Mouse (Mus musculus): ENCODE results near the gene Capn5.

The Capn5 gene

GRCm38 (mm10) chr7:98176322-98177070, 1.6 kb downstream of the Capn5 start:
- no peak for DNase-seq (ENCODE audit: low spot score)

GRCm38 (mm10) chr7:98174883-98175755, 3.0 kb downstream of the Capn5 start:
- DNase-seq (ENCODE audit: low spot score), result no peak

- DNase-seq (ENCODE audit: low spot score), result no peak
Measured at GRCm38 (mm10) chr7:98173408-98173807, 4.7 kb downstream of the Capn5 start.

GRCm38 (mm10) chr7:98172661-98173060, 5.4 kb downstream of the Capn5 start:
- no peak for DNase-seq (ENCODE audit: low spot score)

GRCm38 (mm10) chr7:98171141-98172073, 6.7 kb downstream of the Capn5 start:
- DNase-seq (ENCODE audit: low spot score), result peak; percentile 51

DNA sequence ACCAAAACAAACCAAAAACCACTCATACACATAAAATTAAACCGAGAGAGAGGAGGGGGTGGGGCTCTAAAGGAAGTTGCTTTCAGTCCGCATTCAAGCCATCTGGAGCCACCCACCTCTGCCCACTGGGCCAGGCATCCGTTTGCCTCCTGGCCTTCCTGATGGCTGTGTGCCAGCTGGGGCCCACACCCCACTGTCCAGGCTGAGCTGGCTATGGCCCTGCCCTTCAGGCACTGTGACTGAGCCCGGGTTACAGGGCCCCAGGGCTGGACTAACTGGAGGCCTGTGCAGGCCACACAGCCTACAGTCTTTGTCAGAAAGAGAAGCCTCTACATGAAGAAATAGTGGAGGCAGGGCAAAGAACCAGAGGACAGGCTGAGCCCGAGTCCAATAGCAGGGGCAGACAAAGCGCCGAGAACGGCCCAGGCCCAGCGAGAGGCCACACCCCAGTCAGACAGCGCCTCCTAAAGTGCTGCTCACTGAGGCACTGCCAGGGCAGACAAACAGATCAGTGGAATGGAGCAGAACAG, 13.0 kb downstream of the Capn5 start:
- peak; percentile 56 for DNase-seq (ENCODE audit: low spot score)

DNA sequence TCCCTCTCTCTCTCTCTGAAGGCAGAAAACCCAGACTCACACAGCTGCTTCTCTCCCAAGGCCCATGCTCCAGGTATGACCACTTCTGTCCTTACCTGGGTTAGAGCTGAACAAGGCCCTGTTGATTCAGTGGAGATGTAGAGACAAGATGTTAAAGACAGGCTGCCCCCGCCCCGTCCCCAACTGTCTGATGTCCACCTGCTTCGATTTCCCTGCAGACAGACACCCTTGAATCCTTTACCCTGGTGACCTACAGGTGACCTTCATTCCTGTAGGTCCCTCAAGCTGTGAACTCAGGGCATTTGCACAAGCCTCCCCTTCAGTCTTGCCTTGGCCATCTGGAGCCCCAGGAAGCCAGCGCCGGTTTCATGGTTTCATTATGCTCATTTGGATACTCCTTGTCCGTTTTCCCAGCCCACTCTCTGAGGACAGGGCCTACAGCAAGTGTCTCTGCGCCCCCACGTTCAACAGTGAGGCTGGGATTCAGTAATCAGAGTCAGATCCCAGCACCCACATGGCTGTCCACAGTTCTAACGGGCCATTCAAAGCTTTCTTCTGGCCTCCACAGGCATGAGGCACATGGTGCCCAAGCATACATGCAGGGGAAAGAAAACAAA, 13.6 kb downstream of the Capn5 start:
- DNase-seq (ENCODE audit: low spot score), result no peak

- peak; percentile 67 for DNase-seq (ENCODE audit: low spot score)
Measured at GRCm38 (mm10) chr7:98163700-98164099, 14.4 kb downstream of the Capn5 start.

- DNase-seq (ENCODE audit: low spot score), result no peak
Measured at GRCm38 (mm10) chr7:98162239-98162638, 15.8 kb downstream of the Capn5 start.

DNA sequence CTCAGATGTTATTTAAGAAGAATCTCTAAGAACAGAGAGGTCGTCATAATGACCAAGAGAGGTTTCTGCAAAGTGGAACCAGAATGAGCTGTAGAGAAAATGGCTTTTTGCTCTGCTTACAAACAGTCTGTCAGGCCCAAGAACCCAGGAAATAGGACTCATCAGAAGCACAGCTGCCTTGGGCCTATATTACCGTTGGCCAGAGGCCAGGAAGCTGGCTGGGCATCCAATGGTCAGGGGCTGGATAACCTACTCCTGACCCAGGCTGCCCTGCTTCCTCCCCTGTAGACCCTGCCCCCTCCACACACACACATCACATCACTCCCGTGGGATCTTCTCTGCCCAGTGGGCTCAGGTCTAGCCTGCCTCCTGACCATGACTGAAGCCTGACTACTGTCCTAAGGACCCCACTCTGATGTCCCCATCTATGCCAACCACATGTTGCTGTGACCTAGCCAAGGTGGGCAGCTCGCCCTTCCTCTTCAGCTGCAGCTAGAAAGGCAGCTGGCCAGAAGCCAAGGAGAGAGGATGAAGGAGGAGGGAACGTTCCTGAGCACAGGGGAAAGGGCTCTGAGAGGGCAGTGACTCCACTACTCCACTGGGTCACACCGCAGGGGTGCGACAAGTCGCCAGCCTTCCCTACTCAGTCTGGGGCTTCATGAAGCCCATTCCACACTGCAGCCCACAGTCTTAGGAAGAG, 17.9 kb downstream of the Capn5 start:
- peak; percentile 46 for DNase-seq (ENCODE audit: low spot score)

DNA sequence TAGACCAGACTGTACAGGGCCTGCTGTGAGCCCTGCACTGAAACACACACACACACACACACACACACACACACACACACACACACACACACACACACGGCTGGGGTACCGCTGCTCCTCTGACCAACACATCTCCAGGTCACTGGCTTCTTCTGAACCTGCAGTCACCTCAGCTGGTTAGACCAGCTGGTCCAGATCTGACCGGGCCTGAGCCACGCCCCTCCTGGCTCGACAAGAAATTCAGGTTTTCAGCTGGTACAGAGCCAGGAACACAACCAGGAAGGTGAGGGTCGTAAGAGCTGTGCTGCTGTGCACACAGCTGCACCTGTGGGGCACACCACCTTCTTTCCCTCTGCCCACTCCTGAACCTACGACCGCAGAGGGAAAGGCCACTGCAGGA, 19.6 kb downstream of the Capn5 start:
- no peak for DNase-seq (ENCODE audit: low spot score)

DNA sequence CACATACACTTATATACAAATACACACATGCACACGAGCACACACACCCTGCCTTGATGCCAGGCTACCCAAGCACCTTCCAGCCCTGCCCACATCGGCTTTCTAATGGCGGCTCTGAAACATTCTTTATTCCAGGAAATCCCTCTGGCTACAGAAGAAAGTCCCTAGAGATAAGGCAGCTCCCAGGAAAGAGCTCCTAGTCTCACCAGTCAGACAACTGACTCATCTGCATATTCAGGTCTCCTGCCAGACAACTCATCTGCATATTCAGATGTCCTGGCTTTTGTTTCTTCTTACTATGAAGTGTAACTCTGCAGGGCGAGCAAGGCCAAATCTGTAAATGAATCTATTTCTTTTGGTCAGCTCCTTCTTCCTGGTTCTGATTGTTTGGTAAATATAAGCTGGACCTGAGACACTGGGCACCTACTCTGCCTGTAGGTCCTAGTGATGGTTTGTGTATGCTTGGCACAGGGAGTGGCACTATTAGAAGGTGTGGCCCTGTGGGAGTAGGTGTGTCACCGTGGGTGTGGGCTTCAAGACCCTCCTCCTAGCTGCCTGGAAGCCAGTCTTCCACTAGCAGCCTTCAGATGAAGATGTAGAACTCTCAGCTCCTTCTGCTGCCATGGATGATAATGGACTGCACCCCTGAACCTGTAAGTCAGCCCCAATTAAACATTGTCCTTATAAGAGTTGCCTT, 20.3 kb downstream of the Capn5 start:
- DNase-seq (ENCODE audit: low spot score), result no peak

- DNase-seq (ENCODE audit: low spot score), result no peak
Measured at GRCm38 (mm10) chr7:98156280-98156665, 21.8 kb downstream of the Capn5 start.

GRCm38 (mm10) chr7:98155546-98156279, 22.4 kb downstream of the Capn5 start:
- peak; percentile 73 for DNase-seq (ENCODE audit: low spot score)

DNA sequence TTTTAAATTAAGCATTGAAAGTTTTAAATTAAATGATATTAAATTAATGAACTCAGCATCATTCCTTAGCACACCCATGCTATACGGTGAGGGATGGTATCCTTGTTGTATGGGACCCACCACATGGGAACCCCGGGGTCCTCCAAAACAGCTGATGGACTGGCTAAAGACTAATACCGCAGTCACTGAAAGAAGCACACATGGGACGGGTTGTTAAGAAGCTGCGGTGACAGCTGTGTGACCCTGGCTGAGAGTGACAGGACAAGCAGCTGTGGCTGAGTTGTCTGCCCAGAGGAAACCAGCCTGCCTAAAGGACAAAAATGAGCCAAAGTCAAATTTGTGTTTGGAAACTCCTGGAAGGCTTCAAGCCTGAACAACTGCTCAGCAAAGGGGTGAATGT, 24.2 kb downstream of the Capn5 start:
- DNase-seq (ENCODE audit: low spot score), result no peak

DNA sequence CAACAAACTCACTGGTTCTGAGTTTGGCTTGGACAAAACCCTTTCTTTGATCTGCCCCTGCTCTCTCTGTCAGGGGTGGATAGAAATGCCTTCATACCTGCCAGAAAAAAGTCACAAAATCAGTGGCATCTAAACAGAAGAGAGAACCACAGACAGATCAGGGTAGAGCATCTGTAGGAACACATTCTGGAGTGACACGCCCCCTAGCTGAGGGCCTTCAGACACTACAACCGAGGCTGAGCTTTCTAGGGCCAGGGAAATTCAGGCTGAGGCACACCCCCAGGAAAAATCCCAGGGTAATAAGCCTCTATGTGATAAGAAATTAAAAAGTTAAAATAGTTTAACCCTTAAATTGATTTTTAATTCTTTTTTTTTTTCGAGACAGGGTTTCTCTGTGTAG, 24.7 kb downstream of the Capn5 start:
- no peak for DNase-seq (ENCODE audit: low spot score)

- DNase-seq (ENCODE audit: low spot score), result no peak
Measured at GRCm38 (mm10) chr7:98152400-98152799, 25.7 kb downstream of the Capn5 start.

- DNase-seq (ENCODE audit: low spot score), result peak; percentile 42
Measured at GRCm38 (mm10) chr7:98150525-98150924, 27.5 kb downstream of the Capn5 start.

DNA sequence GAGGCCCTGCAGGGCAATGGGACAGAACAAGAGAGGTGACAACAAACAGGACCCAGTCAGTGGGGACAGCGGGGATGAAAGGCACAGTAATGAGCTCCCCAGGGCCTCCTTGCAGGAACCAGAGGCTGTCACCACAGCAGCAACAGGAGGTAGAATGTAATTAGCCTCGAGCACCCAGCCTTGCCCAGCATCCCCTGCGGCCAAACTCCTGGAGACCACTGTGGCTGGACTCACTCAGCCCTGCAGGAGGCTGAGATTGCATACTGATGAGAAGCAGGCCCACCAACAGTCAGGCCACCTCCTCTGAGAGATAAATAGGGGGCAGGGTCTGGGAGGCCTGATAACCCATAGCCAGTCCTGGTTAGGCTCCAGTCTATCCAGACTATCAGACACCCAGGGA, 28.3 kb downstream of the Capn5 start:
- DNase-seq (ENCODE audit: low spot score), result no peak

Measured in adipocyte (in vitro differentiated cells).